Mouse (Mus musculus): ENCODE data around the gene Chga. TPM values are rescaled to one million over a fixed set of nuclear protein-coding genes. Genes with fewer than 3 reads are reported as not detected.
A peak's percentile ranks its signal among the peaks of the same experiment; 100 is the strongest.

The Chga gene
- total RNA-seq, 2 experiments from 2014 or later = 177 to 186 TPM

- peak; percentile 64 to 82 for DNase-seq (ENCODE audit: low spot score in 2 of 2)
- intact Hi-C loops (cut with DNase I) = loop anchor here (1.0 kb wide), 1 partner anchor 60 kb away; no protein-coding TSS in a partner anchor
Measured at GRCm38 (mm10) chr12:102593699-102594098, 38.9 kb downstream of the Chga start.

GRCm38 (mm10) chr12:102594627-102595026 lies 39.9 kb downstream of the Chga start:
- DNase-seq (ENCODE audit: low spot score in 2 of 2) = no peak
- intact Hi-C loops (cut with DNase I) = no loop called here

GRCm38 (mm10) chr12:102596410-102596809 lies 41.6 kb downstream of the Chga start:
- no peak for DNase-seq (ENCODE audit: low spot score in 2 of 2)

GRCm38 (mm10) chr12:102597466-102597865 lies 42.7 kb downstream of the Chga start:
- no peak for DNase-seq (ENCODE audit: low spot score in 2 of 2)
- intact Hi-C loops (cut with DNase I) = no loop called here

More at GRCm38 (mm10) chr12:102596410-102596809, 41.6 kb downstream of the Chga start:
- intact Hi-C loops (cut with DNase I) = no loop called here

- DNase-seq (ENCODE audit: low spot score in 2 of 2) = no peak
- intact Hi-C loops (cut with DNase I) = no loop called here
Measured at GRCm38 (mm10) chr12:102598535-102598934, 43.8 kb downstream of the Chga start.

DNA sequence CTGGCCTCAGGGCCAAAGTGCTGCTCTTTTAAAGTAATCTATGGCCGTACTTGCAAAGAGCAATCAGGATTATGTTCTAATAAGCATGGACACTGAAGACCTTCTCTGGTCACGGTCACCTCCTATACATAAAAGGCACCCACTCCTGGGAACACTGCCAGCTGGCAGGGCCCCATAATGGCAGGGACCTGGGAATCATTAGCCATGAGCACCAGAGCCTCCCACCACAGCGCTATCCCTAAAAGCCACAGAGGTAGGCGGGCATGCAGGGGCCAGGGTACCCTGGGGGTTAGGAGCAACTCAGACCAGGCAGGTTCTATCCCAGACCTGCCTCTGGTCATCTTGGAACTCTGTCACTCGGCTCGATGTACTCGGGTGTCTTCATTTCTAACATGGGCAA lies 45.0 kb downstream of the Chga start:
- intact Hi-C loops (cut with DNase I) = no loop called here
- no peak for DNase-seq (ENCODE audit: low spot score in 2 of 2)

DNA sequence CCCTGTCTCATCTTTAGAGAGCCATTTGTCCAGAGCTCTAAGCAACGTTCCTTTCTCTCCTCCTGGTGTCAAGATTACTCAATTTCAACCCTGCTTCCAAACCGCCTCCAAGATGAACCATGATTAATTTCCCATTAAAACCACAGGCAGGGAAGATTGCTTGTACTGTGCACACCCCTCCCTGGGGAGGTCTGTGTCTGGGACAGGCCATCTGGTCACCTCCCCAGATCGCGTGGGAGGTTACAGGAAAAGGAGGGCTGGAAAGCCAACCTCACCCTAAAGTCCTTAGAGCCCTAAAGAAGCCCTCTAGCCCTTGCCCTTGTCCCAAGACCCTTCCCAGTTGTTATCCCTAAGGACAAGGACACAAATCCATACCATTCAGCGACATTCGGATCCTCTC lies 45.6 kb downstream of the Chga start:
- intact Hi-C loops (cut with DNase I) = no loop called here
- DNase-seq (ENCODE audit: low spot score in 2 of 2) = no peak

GRCm38 (mm10) chr12:102601847-102602246 lies 47.1 kb downstream of the Chga start:
- intact Hi-C loops (cut with DNase I) = no loop called here

GRCm38 (mm10) chr12:102602255-102603041 lies 47.7 kb downstream of the Chga start:
- DNase-seq (ENCODE audit: low spot score in 2 of 2) = no peak
- intact Hi-C loops (cut with DNase I) = no loop called here

More at GRCm38 (mm10) chr12:102601847-102602246, 47.1 kb downstream of the Chga start:
- DNase-seq (ENCODE audit: low spot score in 2 of 2) = no peak

GRCm38 (mm10) chr12:102605607-102606006 lies 50.8 kb downstream of the Chga start:
- intact Hi-C loops (cut with DNase I) = no loop called here
- DNase-seq (ENCODE audit: low spot score in 2 of 2) = no peak

DNA sequence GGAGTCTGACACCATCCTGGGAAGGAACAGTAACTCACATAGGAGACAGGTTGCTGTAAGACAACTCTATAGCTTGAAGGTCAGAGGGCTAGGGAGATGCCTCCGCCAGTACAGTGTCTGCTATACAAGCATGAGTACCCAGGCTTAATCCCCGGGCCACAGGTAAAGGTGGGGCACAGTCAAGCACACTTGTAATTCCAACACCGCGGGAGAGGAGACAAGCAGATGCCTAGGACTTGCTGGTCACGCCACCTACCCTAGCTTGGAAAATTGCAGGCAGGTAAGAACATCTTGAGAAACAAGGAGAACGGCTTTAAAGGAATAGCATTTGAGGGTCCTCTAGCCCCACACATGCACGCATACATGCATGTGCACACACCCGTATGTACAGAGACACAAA lies 52.3 kb downstream of the Chga start:
- DNase-seq (ENCODE audit: low spot score in 2 of 2) = no peak
- intact Hi-C loops (cut with DNase I) = no loop called here

GRCm38 (mm10) chr12:102607808-102608517 lies 53.2 kb downstream of the Chga start:
- no peak for DNase-seq (ENCODE audit: low spot score in 2 of 2)
- intact Hi-C loops (cut with DNase I) = no loop called here

- intact Hi-C loops (cut with DNase I) = no loop called here
- DNase-seq (ENCODE audit: low spot score in 2 of 2) = no peak
Measured at GRCm38 (mm10) chr12:102610927-102611326, 56.2 kb downstream of the Chga start.

- DNase-seq (ENCODE audit: low spot score in 2 of 2) = no peak
- intact Hi-C loops (cut with DNase I) = no loop called here
Measured at GRCm38 (mm10) chr12:102612431-102612830, 57.7 kb downstream of the Chga start.

GRCm38 (mm10) chr12:102613411-102613810 lies 58.6 kb downstream of the Chga start:
- DNase-seq (ENCODE audit: low spot score in 2 of 2) = no peak
- intact Hi-C loops (cut with DNase I) = no loop called here

Other genes with a start within 250 kb of the Chga start
- gene Lgmn, start 115.2 kb upstream of the Chga start, total RNA-seq (2021) = 100 to 1,000 TPM; 106 to 109 TPM
- gene Golga5, start 85.8 kb upstream of the Chga start, total RNA-seq (2021) = 10 to 100 TPM; 26.1 to 28.2 TPM
- 10 to 100 TPM; 63.9 to 70.2 TPM for gene Itpk1, start 150.0 kb downstream of the Chga start, total RNA-seq (2021)
- gene Moap1, start 188.7 kb downstream of the Chga start, total RNA-seq (2021) = 10 to 100 TPM; 31.6 to 39.3 TPM
- gene Tmem251, start 188.8 kb downstream of the Chga start, total RNA-seq (2021) = 1 to 10 TPM; 6.0 to 6.4 TPM
- not detected for gene Gm28051, start 202.8 kb downstream of the Chga start, total RNA-seq (2021)
- gene Gon7, start 202.8 kb downstream of the Chga start, total RNA-seq (2021) = 10 to 100 TPM; 16.9 to 18.2 TPM
- gene Ubr7, start 203.0 kb downstream of the Chga start, total RNA-seq (2021) = 10 to 100 TPM; 34.3 to 36.6 TPM
- 10 to 100 TPM; 19.9 to 20.0 TPM for gene Gm20604, start 203.7 kb downstream of the Chga start, total RNA-seq (2021)